ENCODE assay signal across 19 mouse cellular contexts in genomic region chr11:11667922-11668290, GRCm38 (mm10). TPM values are rescaled to one million over a fixed set of nuclear protein-coding genes. Genes with fewer than 3 reads are reported as not detected.
A peak's percentile ranks its signal among the peaks of the same experiment; 100 is the strongest.
DNase-seq lines count a peak whose midpoint lies in the region; ATAC-seq lines count a peak whose summit lies in the region.
"Had no signal": no experiment of that assay in that cellular context is flagged by ENCODE, and none has a peak within 500 bp of the region (broad histone marks: within the 10 kb centered on the region; RNA-seq: fewer than 3 reads in every experiment).

No protein-coding gene starts in this region.

- no peak overlapping the region for H3K4me3 ChIP-seq in liver, embryonic 16.5 days (ENCODE audit: low read depth, low read length)
- H3K4me3 ChIP-seq in midbrain, embryonic 14.5 days (replicated peaks; ENCODE audit: low read depth, low read length) = no peak overlapping the region
- H3K4me3 ChIP-seq: embryonic facial prominence, embryonic 15.5 days; forebrain, embryonic 12.5 days; hindbrain, embryonic 15.5 days; limb, embryonic 15.5 days; neural tube, embryonic 12.5 days had no signal

- peak; percentile 45 for ATAC-seq in CD4-positive, CD25-positive, alpha-beta regulatory T cell, adult 4 months
- no peak for ATAC-seq in liver, embryonic 16.5 days (ENCODE audit: low read depth)
- no peak for ATAC-seq in midbrain, embryonic 14.5 days (ENCODE audit: low FRiP score, low TSS enrichment)
- ATAC-seq: lung, postnatal 0 days had no signal

- no peaks in the 10 kb centered on the region for H3K27me3 ChIP-seq in liver, embryonic 16.5 days (ENCODE audit: control insufficient read depth, insufficient read depth, low read depth, low read length)
- no peaks in the 10 kb centered on the region for H3K27me3 ChIP-seq in midbrain, embryonic 14.5 days (ENCODE audit: control insufficient read depth, insufficient read depth, low read length)
- H3K27me3 ChIP-seq: embryonic facial prominence, embryonic 15.5 days; forebrain, embryonic 12.5 days; hindbrain, embryonic 15.5 days; limb, embryonic 15.5 days; neural tube, embryonic 12.5 days had no signal

- H3K9me3 ChIP-seq in liver, embryonic 16.5 days (replicated peaks; ENCODE audit: control insufficient read depth, low read length) = no peaks in the 10 kb centered on the region
- H3K9me3 ChIP-seq in midbrain, embryonic 14.5 days (ENCODE audit: control insufficient read depth, low read length) = no peaks in the 10 kb centered on the region
- H3K9me3 ChIP-seq: embryonic facial prominence, embryonic 15.5 days; forebrain, embryonic 12.5 days; hindbrain, embryonic 15.5 days; limb, embryonic 15.5 days; neural tube, embryonic 12.5 days had no signal

- no peaks in the 10 kb centered on the region for H3K4me1 ChIP-seq in liver, embryonic 16.5 days (ENCODE audit: control insufficient read depth, low read depth, low read length)
- H3K4me1 ChIP-seq in midbrain, embryonic 14.5 days (ENCODE audit: control insufficient read depth, insufficient read depth, low read length) = no peaks in the 10 kb centered on the region
- H3K4me1 ChIP-seq: embryonic facial prominence, embryonic 15.5 days; forebrain, embryonic 12.5 days; hindbrain, embryonic 15.5 days; limb, embryonic 15.5 days; neural tube, embryonic 12.5 days had no signal

- no peak overlapping the region for H3K9ac ChIP-seq in liver, embryonic 16.5 days (ENCODE audit: low read depth, low read length)
- H3K9ac ChIP-seq in midbrain, embryonic 14.5 days (replicated peaks; ENCODE audit: low read length) = no peak overlapping the region
- H3K9ac ChIP-seq: embryonic facial prominence, embryonic 15.5 days; forebrain, embryonic 12.5 days; hindbrain, embryonic 15.5 days; limb, embryonic 15.5 days; neural tube, embryonic 12.5 days had no signal

- no peaks in the 10 kb centered on the region for H3K36me3 ChIP-seq in liver, embryonic 16.5 days (ENCODE audit: control insufficient read depth, insufficient read depth)
- no peaks in the 10 kb centered on the region for H3K36me3 ChIP-seq in midbrain, embryonic 14.5 days (ENCODE audit: control insufficient read depth, insufficient read depth, low read length)
- H3K36me3 ChIP-seq: embryonic facial prominence, embryonic 15.5 days; forebrain, embryonic 12.5 days; hindbrain, embryonic 15.5 days; limb, embryonic 15.5 days; neural tube, embryonic 12.5 days had no signal

- WGBS in liver, embryonic 16.5 days (ENCODE audit: insufficient replicate concordance) = 63% methylated on average over 3 of the region's 3 CpGs
- 98% methylated on average over 3 of the region's 3 CpGs for WGBS in midbrain, embryonic 14.5 days

- no peak overlapping the region for H3K4me2 ChIP-seq in liver, embryonic 16.5 days (ENCODE audit: low read depth, low read length)
- H3K4me2 ChIP-seq in midbrain, embryonic 14.5 days (ENCODE audit: low read length) = no peak overlapping the region
- H3K4me2 ChIP-seq: embryonic facial prominence, embryonic 15.5 days; forebrain, embryonic 12.5 days; hindbrain, embryonic 15.5 days; limb, embryonic 15.5 days; neural tube, embryonic 12.5 days had no signal

- peak; percentile 49 for DNase-seq in T-cell, adult 2 months (ENCODE audit: low spot score)
- peak; percentile 56 to 62 for DNase-seq in thymus, postnatal 10 days (ENCODE audit: low spot score in 2 of 2)
- no peak for DNase-seq in midbrain, embryonic 14.5 days
- no peak for DNase-seq in urinary bladder, adult 2 months (ENCODE audit: low spot score)
- DNase-seq in cerebellum, adult 11 months = no peak
- DNase-seq: adrenal gland, postnatal 14 days; cerebellum, postnatal 10 days; embryo, embryonic 11 days; gastrocnemius, postnatal 14 days; kidney, adult 11 months had no signal

- peak overlapping the region; percentile 24; the same call in 1 of the 2 replicates for H3K27ac ChIP-seq in liver, embryonic 16.5 days (ENCODE audit: low read length)
- no peak overlapping the region for H3K27ac ChIP-seq in midbrain, embryonic 14.5 days (replicated peaks; ENCODE audit: low read depth, low read length)
- H3K27ac ChIP-seq: embryonic facial prominence, embryonic 15.5 days; forebrain, embryonic 12.5 days; hindbrain, embryonic 15.5 days; kidney, postnatal 0 days; limb, embryonic 15.5 days; neural tube, embryonic 12.5 days had no signal

RNA-seq across cellular contexts. Expression of gene Ikzf1, which starts 16.9 kb away (rescaled TPM):
- polyA plus RNA-seq in CD4-positive, CD25-positive, alpha-beta regulatory T cell, adult 4 months (2017; shearing (Covaris generic)) = 100 to 1,000 TPM; 130 to 149 TPM
- 32.8 and 35.1 TPM in 2 replicates for polyA plus RNA-seq in liver, embryonic 16.5 days (2015; fragmentation: Nextera tagmentation; extraction: Ambion mirVana)
- polyA plus RNA-seq in midbrain, embryonic 14.5 days (2014; fragmentation: Nextera tagmentation; extraction: Ambion mirVana) = 2.0 and 2.6 TPM in 2 replicates
- polyA plus RNA-seq in urinary bladder, adult 2 months (2012; rRNA removed) = 3.5 and 3.9 TPM in 2 replicates

RNA-seq across cellular contexts. Expression of gene 4930512M02Rik, which starts 40.3 kb away (rescaled TPM):
- polyA plus RNA-seq in CD4-positive, CD25-positive, alpha-beta regulatory T cell, adult 4 months (2017; shearing (Covaris generic)) = not detected
- polyA plus RNA-seq in liver, embryonic 16.5 days (2015; fragmentation: Nextera tagmentation; extraction: Ambion mirVana) = not detected in 2 replicates
- polyA plus RNA-seq in midbrain, embryonic 14.5 days (2014; fragmentation: Nextera tagmentation; extraction: Ambion mirVana) = not detected in 2 replicates
- not detected in 2 replicates for polyA plus RNA-seq in urinary bladder, adult 2 months (2012; rRNA removed)
- polyA plus RNA-seq: embryonic facial prominence, embryonic 15.5 days; forebrain, embryonic 12.5 days; hindbrain, embryonic 15.5 days; kidney, postnatal 0 days; limb, embryonic 15.5 days; lung, postnatal 0 days; neural tube, embryonic 12.5 days had no signal

Comparison
In these comparisons a context has a peak if more than half of its experiments do, and no peak if none do; other contexts are left out.
1. DNase-seq: peak in T-cell, adult 2 months (single experiment) and thymus, postnatal 10 days (2 of 2); none in midbrain, embryonic 14.5 days (single experiment), urinary bladder, adult 2 months (single experiment) and cerebellum, adult 11 months (single experiment).